Mouse (Mus musculus) testis, adult 2 months (tissue): Measurements from ENCODE around the gene Nprl3.

Experiments used
- CTCF ChIP-seq: fragments of 200-500 bp; IDR thresholded peaks from 2 replicates; pipeline ENCODE4 v1.5.1; 2012; ENCODE audit warnings: low read depth, mild to moderate bottlenecking, inconsistent platforms, low read length, moderate library complexity; ENCODE audit not compliant: control insufficient read depth, insufficient read depth, insufficient replicate concordance
- POLR2A ChIP-seq: fragments of 200-500 bp; IDR thresholded peaks from 2 replicates; pipeline ENCODE4 v1.6.1; 2012; ENCODE audit warnings: low read depth, mild to moderate bottlenecking, inconsistent platforms, low read length, moderate library complexity; ENCODE audit not compliant: control insufficient read depth

- TF ChIP-seq POLR2A (no peak), CTCF (no peak)
Observed at GRCm38 (mm10) chr11:32221225-32221950, 46.1 kb downstream of the Nprl3 start.
